Mouse (Mus musculus) small intestine, adult 2 months (tissue): ENCODE measurements at regions not wholly inside any gene's neighbourhood (a gene's known extent, or its start where the extent isn't known, plus 50 kb on each side); places are given as distances from the start of the nearest gene placed in this dataset.

ENCODE experiments used
- CTCF ChIP-seq: fragments of 200-500 bp; IDR thresholded peaks from 2 replicates; pipeline ENCODE4 v1.5.1; 2012; ENCODE audit warnings: low read depth, mild to moderate bottlenecking, control low read depth, inconsistent platforms, low read length, moderate library complexity, mixed read lengths; ENCODE audit not compliant: insufficient replicate concordance, insufficient read length; ENCODE audit errors: extremely low read depth
- POLR2A ChIP-seq: fragments of 200-500 bp; IDR thresholded peaks from 2 replicates; pipeline ENCODE4 v1.6.1; 2012; ENCODE audit warnings: low read depth, mild to moderate bottlenecking, control low read depth, inconsistent platforms, low read length, moderate library complexity

DNA sequence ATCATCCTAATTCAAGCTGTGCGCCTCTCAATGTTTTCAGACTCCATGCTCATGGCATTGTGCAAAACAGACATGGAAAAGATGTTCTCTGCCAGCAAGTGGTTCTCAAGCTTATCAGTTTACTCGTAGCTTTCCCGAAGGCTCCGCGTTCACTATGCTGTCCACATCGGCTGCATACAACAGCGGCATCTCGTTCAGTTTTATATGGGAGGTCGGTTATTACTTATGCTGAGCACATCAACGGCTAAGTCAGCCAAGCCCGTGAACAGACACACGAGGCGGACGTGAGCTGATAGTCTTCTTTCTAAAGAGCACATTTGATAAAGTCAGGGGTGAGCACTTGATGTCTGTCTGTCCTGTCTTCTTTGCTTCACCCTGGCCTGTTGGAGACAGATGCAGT, 179.0 kb downstream of the Cog6 start:
- TF ChIP-seq CTCF (no peak), POLR2A (no peak)
